Mouse (Mus musculus) brain, embryonic 18.5 days (tissue): ENCODE results near the gene Tspan11.

Experiments used
- DNase-seq: peaks from one replicate; pipeline ENCODE4 v3.0.0-alpha.2; 2012; ENCODE audit warnings: low read depth, low spot score

Gene Tspan11

GRCm38 (mm10) chr6:127988944-127989494, 101.6 kb downstream of the Tspan11 start:
- DNase-seq: no peak

- DNase-seq: no peak
Measured at GRCm38 (mm10) chr6:127989624-127990212, 102.3 kb downstream of the Tspan11 start.

GRCm38 (mm10) chr6:127991509-127992176, 104.3 kb downstream of the Tspan11 start:
- DNase-seq: no peak

- DNase-seq: no peak
Measured at GRCm38 (mm10) chr6:127992993-127993392, 105.6 kb downstream of the Tspan11 start.

DNA sequence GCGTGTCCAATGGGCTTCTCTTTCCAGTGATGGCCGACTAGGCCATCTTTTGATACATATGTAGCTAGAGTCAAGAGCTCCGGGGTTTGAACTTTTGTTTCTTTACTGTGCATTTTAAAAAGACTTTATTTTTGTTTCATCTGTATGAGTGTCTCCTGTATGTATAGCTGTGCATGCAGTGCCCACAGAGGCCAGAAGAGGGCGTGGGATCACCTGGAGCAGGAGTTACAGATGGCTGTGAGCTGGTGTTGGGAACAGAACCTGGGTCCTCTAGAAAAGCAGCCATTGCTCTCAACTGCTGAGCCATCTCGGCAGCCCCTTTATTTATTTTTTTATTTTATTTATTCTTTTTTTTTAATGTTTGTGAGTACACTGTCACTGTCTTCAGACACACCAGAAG, 109.5 kb downstream of the Tspan11 start:
- no peak for DNase-seq

- no peak for DNase-seq
Measured at GRCm38 (mm10) chr6:127999118-127999517, 111.7 kb downstream of the Tspan11 start.

- no peak for DNase-seq
Measured at GRCm38 (mm10) chr6:128000777-128001176, 113.4 kb downstream of the Tspan11 start.

DNA sequence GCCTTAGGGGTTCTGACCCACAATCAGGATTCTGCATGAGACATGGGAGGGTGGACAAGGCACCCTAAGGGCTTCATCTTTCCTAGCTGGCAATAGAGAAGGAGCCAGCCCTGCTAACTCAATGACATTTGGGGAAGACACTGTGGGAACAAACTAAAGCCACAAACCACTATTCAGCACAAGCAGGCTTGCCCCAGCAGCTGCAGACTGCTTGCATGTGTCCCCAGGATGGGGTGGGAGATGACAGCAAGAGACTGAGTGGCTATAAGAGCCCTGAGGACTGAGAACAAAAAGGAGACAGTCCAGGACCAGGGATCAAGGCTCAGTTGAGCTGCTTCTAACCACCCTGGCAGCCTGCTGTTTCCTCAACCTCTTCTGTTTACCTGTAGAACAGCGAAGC, 114.2 kb downstream of the Tspan11 start:
- DNase-seq: no peak

GRCm38 (mm10) chr6:128002104-128002503, 114.7 kb downstream of the Tspan11 start:
- no peak for DNase-seq

- DNase-seq: no peak
Measured at GRCm38 (mm10) chr6:128002667-128003066, 115.3 kb downstream of the Tspan11 start.

DNA sequence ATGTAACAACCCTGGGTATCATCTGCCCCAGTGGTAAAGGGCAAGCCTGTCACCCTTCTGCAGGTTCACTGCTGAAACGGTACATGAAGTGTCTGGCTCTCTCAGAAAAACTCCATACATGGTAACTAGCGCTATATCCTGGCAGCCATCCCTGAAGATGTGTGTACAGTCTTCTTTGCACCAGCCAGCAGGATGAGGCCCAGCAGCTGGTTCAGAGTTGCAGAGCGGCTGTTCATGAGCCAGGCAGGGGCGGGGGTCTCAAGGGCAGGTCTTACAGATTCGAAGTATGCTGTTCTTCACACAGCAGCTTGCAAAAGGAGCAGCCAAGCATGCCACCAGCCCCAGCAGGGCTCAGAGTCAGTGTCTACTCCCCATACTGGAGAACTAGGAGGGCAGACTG, 116.2 kb downstream of the Tspan11 start:
- no peak for DNase-seq
